Mouse (Mus musculus): ENCODE results near the gene Abl1.

- TF ChIP-seq MYOD1 (IDR thresholded peaks at IDR 0.05; ENCODE audit: control insufficient read depth in 1 of 3, insufficient read length in 2 of 3, low read depth in 2 of 3), result no peak
- no peak for TF ChIP-seq POLR2A (IDR thresholded peaks at IDR 0.05; ENCODE audit: insufficient read length, low read depth)
- no peak for TF ChIP-seq REST (IDR thresholded peaks at IDR 0.05; ENCODE audit: insufficient read depth, insufficient read length)
- TF ChIP-seq MAX (IDR thresholded peaks at IDR 0.05; ENCODE audit: low read depth), result no peak
- no peak for TF ChIP-seq USF1 (IDR thresholded peaks at IDR 0.05; ENCODE audit: low read depth)
- no peak for TF ChIP-seq TCF3 (IDR thresholded peaks at IDR 0.05; ENCODE audit: insufficient read length, low read depth)
- TF ChIP-seq TCF12 (IDR thresholded peaks at IDR 0.05; ENCODE audit: insufficient read depth, poor library complexity, severe bottlenecking), result no peak
- TF ChIP-seq CEBPB (IDR thresholded peaks at IDR 0.05; ENCODE audit: insufficient read depth, poor library complexity, severe bottlenecking), result no peak
- no peak for TF ChIP-seq MYOG (IDR thresholded peaks at IDR 0.05; ENCODE audit: control insufficient read depth in 1 of 3, insufficient read depth in 1 of 3, insufficient read length in 2 of 3, low read depth in 2 of 3)
Observed at GRCm38 (mm10) chr2:31741728-31742127, 53.6 kb downstream of the Abl1 start.
